Comparison of ENCODE assay signal across 8 mouse cellular contexts in genomic region chr5:110879584-110880374, GRCm38 (mm10). TPM values are rescaled to one million over a fixed set of nuclear protein-coding genes. Genes with fewer than 3 reads are reported as not detected.
DNase-seq lines count a peak whose midpoint lies in the region; ATAC-seq lines count a peak whose summit lies in the region.

Ttc28 (plus strand) TSS chr5:110879803.

- peak; percentile 85 for DNase-seq in Muller cell, postnatal 12 days (ENCODE audit: inconsistent ontology term)
- DNase-seq in cerebellum, adult 8-10 months, result peak; percentile 85
- peak; percentile 80 for DNase-seq in layer of hippocampus, adult 9-11 months
- DNase-seq in ovary, postnatal 14 days (ENCODE audit: low spot score), result peak; percentile 86
- DNase-seq in thymus, postnatal 10 days (ENCODE audit: low spot score in 2 of 2), result peak; percentile 67 to 89

- H3K27me3 ChIP-seq in lung, embryonic 16.5 days (ENCODE audit: control insufficient read depth, insufficient read depth, low read depth, low read length), result no peaks in the 10 kb centered on the region

- H3K9me3 ChIP-seq in lung, embryonic 16.5 days (ENCODE audit: control insufficient read depth, low read length), result no peaks in the 10 kb centered on the region

- WGBS in lung, embryonic 16.5 days, result under 1% methylated on average over 63 of the region's 101 CpGs

- H3K36me3 ChIP-seq in lung, embryonic 16.5 days (ENCODE audit: control insufficient read depth, insufficient read depth, low read length), result no peaks in the 10 kb centered on the region

- H3K4me2 ChIP-seq in lung, embryonic 16.5 days (ENCODE audit: low read depth, low read length), result peak within 1 kb of the TSS; percentile 95

- peak within 1 kb of the TSS; percentile 89 for H3K9ac ChIP-seq in lung, embryonic 16.5 days (ENCODE audit: low read length)

- H3K4me3 ChIP-seq in lung, embryonic 16.5 days (ENCODE audit: low read length), result peak within 1 kb of the TSS; percentile 84

- ATAC-seq in frontal cortex, adult (ENCODE audit: low TSS enrichment), result peak; percentile 96
- peak; percentile 42 to 63; a peak in 3 of 4 replicates for ATAC-seq in hematopoietic stem cell, adult 5-6 weeks (replicated peaks in 1 of 2; ENCODE audit: insufficient read depth in 1 of 2, low FRiP score in 2 of 2, low TSS enrichment in 1 of 2, low read depth in 1 of 2, poor library complexity in 2 of 2, severe bottlenecking in 2 of 2)
- ATAC-seq in lung, embryonic 16.5 days (ENCODE audit: low read depth), result peak; percentile 95

- H3K4me1 ChIP-seq in lung, embryonic 16.5 days (replicated peaks; ENCODE audit: control insufficient read depth, insufficient read depth, low read length), result peaks cover 6% of the 10 kb centered on the region

- peak within 1 kb of the TSS; percentile 57 for H3K27ac ChIP-seq in lung, embryonic 16.5 days (ENCODE audit: low read length)

RNA-seq across cellular contexts. Expression of gene Ttc28, which starts in this region (rescaled TPM):
- total RNA-seq in hematopoietic stem cell, adult 5-6 weeks (2017), result 2.3 and 4.8 TPM in 2 replicates
- polyA plus RNA-seq in lung, embryonic 16.5 days (2015; fragmentation: Nextera tagmentation; extraction: Ambion mirVana), result 8.4 and 8.7 TPM in 2 replicates

Comparison
In these comparisons a context has a peak if more than half of its experiments do, and no peak if none do; other contexts are left out.
1. Peak in every context shown above with its lines: DNase-seq, ATAC-seq, H3K4me3 ChIP-seq and H3K27ac ChIP-seq.